Mouse (Mus musculus) cerebellum, adult 9-10 months (tissue): ENCODE results near the gene Vmn1r91.
"Not testable (repeated sequence)": the region's sequence is repeated elsewhere in the genome, so short reads cannot be mapped to it uniquely, and the experiment has no call there.

Source experiments
- DNase-seq: peaks from one replicate; pipeline ENCODE4 v3.0.0; 2022

The Vmn1r91 gene

DNA sequence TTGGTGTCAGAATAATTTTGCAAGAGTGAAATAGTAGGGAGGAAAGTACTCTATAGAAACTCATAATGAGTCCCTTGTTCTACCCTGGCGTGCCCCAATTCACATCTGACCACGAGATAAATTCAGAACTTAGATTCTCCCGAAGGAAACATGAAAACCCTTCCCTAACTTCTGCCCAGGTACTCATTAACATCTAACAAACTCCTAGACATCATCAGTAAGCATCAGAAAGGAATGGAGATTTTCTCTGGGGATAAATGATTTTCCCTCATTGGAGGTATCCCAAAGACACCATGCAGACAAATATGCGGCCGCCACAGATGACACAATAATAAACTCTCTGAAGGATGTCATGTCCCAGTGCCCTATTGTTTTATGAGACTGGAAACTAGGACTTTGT lies at the start of gene Vmn1r91:
TSS of gene Vmn1r91 (plus strand) at position 301 of the 400 bp plus-strand sequence.
- not testable (repeated sequence) for DNase-seq

DNA sequence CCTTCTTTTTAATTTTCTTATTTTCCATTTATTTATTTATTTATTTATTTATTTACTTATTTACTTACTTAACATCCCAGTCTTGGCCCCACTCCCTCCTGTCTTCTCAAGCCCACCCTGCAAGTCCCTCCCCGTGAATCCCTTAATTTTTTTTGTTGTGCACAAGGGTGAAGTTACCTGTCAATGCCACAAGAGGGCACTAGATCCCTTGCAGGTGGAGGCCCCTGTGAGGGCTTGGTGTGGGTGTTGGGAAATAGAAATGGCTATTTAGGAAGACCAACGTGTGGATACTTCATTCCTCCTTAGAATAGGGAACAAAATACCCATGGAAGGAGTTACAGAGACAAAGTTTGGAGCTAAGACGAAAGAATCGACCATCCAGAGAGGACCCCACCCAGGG lies 35.4 kb upstream of the Vmn1r91 start:
- not testable (repeated sequence) for DNase-seq

DNA sequence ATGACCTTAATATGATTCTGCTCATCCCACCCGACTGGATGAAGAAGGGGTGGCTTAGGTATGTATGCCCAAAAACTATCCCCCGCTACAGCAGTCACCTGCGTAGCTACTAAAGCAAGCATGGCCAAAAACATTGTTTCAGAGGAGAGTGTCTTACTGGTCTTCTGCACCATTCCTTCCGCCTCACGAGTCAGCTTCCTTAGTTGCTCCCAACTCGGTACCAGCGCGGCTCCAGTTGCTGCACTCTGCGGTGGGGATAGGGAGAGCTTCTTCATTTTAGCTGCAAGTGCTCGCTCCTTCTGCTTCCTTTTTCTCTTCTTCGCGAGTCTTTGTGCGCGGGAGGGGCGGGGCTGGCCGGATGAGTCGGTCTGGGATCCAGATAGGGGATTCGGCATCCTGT lies 21.4 kb upstream of the Vmn1r91 start:
- DNase-seq: not testable (repeated sequence)

DNA sequence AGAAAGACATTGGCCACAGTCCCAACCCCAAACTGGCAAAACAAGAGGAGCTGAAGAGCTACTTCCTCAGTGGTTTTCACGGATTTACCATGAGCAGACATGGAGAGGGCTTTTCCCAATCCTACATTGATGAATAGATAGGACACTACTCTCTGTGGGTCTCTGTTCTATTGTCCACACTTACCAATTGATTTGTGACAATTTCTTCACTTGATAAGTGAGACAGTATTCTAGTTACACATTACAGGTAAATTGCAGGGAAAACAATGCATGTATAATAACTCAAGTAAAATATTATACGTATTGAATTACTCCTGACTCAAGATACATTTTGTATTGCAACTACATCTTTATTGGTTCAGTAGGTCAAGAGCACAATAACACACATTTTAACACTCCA lies 23.0 kb downstream of the Vmn1r91 start, which contains the start of gene Gm16442:
TSS of gene Gm16442 (minus strand) at position 101 of the 400 bp plus-strand sequence.
- DNase-seq: not testable (repeated sequence)

DNA sequence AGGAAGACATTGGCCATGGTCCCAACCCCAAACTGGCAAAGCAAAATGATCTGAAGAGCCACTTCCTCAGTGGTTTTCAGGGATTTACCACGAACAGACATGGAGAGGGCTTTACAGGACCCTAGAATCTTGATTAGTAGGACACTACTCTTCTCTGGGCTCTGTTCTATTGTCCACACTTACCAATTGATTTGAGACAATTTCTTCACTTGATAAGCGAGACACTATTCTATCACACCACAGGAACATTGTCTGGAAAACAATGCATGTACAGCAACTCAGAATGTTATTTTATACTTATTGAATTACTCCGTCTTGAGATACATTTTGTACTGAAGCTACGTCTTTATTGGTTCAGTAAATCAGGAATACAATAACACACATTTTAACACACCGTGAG lies 39.5 kb downstream of the Vmn1r91 start, which contains the start of gene Vmn1r93:
TSS of gene Vmn1r93 (minus strand) at position 101 of the 400 bp plus-strand sequence.
- not testable (repeated sequence) for DNase-seq
